Mouse (Mus musculus): ENCODE data around the gene Cyp20a1. TPM values are rescaled to one million over a fixed set of nuclear protein-coding genes. Genes with fewer than 3 reads are reported as not detected.

Gene Cyp20a1
- polyA plus RNA-seq, 1 experiment from 2014 or later = 26.2 TPM

- Histone ChIP-seq H3K27ac (peak within 1 kb of the TSS; percentile 85), H3K27me3 (replicated peaks) (no peaks in the 10 kb centered on the region), H3K9ac (peak within 1 kb of the TSS; percentile 73), H3K4me2 (peak within 1 kb of the TSS; percentile 57), H3K9me3 (no peaks in the 10 kb centered on the region), H3K4me3 (replicated peaks) (peak within 1 kb of the TSS; percentile 71), H3K4me1 (no peaks in the 10 kb centered on the region), H3K36me3 (no peaks in the 10 kb centered on the region)
- WGBS = under 1% methylated on average over 57 of the region's 69 CpGs
- ATAC-seq (ENCODE audit: insufficient read depth, low FRiP score, low read depth) = peak; percentile 91
Observed at GRCm38 (mm10) chr1:60409168-60409828, 66.2 kb downstream of the Cyp20a1 start, which contains the start of gene Abi2. Gene Abi2, plus strand, starts transcription at chr1:60409619.

DNA sequence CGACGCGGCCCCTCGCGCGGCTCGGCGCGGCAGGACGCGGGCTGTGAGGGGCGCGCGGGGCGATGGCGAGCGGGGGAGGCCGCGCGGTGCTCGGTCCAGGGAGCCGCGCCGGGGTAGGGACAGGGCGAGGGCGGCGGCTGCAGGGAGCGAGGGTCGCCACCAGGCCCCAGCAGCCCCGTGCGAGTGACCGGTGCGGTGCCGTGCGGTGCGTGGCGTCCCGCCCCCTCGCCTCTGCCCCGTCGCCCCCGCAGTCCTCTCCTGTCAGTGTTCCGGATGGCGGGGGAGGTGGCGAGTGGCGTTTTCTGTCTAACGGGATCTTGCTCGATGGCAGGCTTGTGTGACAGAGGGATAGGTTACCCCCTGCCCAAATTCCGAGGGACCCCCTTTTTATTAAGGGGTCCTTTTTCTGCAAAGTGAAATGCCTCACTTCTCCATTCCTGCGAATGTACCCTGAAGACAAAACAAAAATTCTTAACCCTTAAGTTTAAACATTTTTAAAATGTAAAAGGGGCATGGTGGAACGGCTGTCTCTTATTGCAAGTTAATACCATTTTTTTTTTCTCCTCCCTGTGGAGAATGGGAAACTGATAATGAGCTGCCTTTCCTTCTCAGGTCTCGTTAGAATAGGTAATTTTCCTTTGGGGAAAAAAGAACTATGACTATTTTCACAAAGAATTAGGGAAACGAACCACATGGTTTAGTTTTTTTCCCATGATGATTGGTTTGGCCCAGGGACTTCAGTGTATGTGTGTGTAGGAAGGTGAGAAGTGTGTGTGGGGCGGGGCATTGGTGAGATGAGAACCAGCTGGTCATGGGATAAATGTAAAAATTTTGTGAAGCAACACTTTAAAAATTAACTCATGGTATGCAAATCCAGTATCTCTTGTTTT lies 67.0 kb downstream of the Cyp20a1 start:
- Histone ChIP-seq H3K4me1 (0 out of 2 replicates have a peak, but pooled peaks cover 2% of the 10 kb centered on the region), H3K9me3 (no peaks in the 10 kb centered on the region), H3K27me3 (replicated peaks) (no peaks in the 10 kb centered on the region), H3K9ac (peak overlapping the region; percentile 73), H3K36me3 (no peaks in the 10 kb centered on the region), H3K27ac (peak overlapping the region; percentile 85), H3K4me2 (peak overlapping the region; percentile 57), H3K4me3 (replicated peaks) (peak overlapping the region; percentile 71)
- peak; percentile 72 for ATAC-seq (ENCODE audit: insufficient read depth, low FRiP score, low read depth)
- under 1% methylated on average over 41 of the region's 54 CpGs for WGBS

- ATAC-seq (ENCODE audit: insufficient read depth, low FRiP score, low read depth) = no peak
- no peaks in the 10 kb centered on the region for H3K36me3 ChIP-seq
- 0 out of 2 replicates have a peak, but pooled peaks cover 2% of the 10 kb centered on the region for H3K4me1 ChIP-seq
- H3K9me3 ChIP-seq = no peaks in the 10 kb centered on the region
- H3K4me2 ChIP-seq = no peak overlapping the region
- no peak overlapping the region for H3K9ac ChIP-seq
- no peak overlapping the region for H3K4me3 ChIP-seq (replicated peaks)
- H3K27me3 ChIP-seq (replicated peaks) = no peaks in the 10 kb centered on the region
- no peak overlapping the region for H3K27ac ChIP-seq
- WGBS = 62% methylated on average over 3 of the region's 3 CpGs
Observed at GRCm38 (mm10) chr1:60416724-60417123, 73.6 kb downstream of the Cyp20a1 start.

GRCm38 (mm10) chr1:60423882-60424281 lies 80.8 kb downstream of the Cyp20a1 start:
- H3K27ac ChIP-seq = no peak overlapping the region
- H3K27me3 ChIP-seq (replicated peaks) = no peaks in the 10 kb centered on the region
- no peaks in the 10 kb centered on the region for H3K36me3 ChIP-seq
- no peaks in the 10 kb centered on the region for H3K4me1 ChIP-seq
- H3K9me3 ChIP-seq = no peaks in the 10 kb centered on the region
- H3K9ac ChIP-seq = no peak overlapping the region
- WGBS = 80% methylated on average over 1 of the region's 1 CpGs
- ATAC-seq (ENCODE audit: insufficient read depth, low FRiP score, low read depth) = no peak
- no peak overlapping the region for H3K4me3 ChIP-seq (replicated peaks)
- no peak overlapping the region for H3K4me2 ChIP-seq

DNA sequence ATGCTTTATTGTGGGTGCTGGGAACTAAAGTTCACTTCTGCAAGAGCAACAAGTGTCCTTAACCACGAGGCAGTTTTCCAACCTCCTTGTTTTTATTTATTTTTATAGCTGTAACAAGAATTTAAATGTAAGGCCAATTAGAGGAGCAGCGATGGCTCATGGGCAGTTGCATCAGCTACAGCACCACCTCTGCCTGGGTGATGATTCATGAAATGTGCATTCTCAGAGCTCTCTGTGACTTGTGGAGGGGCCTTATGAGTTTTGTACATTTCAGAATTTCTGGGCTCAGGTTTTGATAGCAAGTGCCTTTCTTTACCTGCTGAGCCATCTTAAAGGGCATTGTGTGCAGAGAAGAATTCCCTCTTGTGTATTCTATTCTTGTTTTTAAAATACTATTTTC lies 85.2 kb downstream of the Cyp20a1 start:
- no peak overlapping the region for H3K4me3 ChIP-seq (replicated peaks)
- 87% methylated on average over 2 of the region's 2 CpGs for WGBS
- H3K4me2 ChIP-seq = no peak overlapping the region
- H3K27me3 ChIP-seq (replicated peaks) = no peaks in the 10 kb centered on the region
- no peak for ATAC-seq (ENCODE audit: insufficient read depth, low FRiP score, low read depth)
- no peaks in the 10 kb centered on the region for H3K36me3 ChIP-seq
- no peaks in the 10 kb centered on the region for H3K4me1 ChIP-seq
- no peak overlapping the region for H3K27ac ChIP-seq
- H3K9me3 ChIP-seq = no peaks in the 10 kb centered on the region
- no peak overlapping the region for H3K9ac ChIP-seq

DNA sequence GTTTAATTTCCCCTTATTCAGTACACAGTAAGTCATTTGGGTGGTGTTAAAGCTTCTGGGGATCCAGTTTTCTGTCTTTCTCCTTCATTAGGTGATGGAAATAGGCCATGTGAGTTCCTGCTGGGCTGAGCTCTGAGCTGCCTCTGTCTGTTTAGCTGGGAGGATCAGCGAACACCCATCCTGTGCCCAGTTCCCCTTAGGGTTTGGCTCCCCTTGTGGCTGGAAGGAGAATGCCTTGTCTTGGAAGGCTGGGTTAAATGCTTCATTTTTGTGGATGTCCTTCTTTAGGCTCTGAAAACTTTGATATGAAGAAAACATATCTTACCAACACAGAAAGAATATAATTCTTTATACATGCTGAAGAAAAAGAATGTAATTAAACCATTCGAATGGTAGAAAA lies 85.8 kb downstream of the Cyp20a1 start:
- Histone ChIP-seq H3K27me3 (replicated peaks) (no peaks in the 10 kb centered on the region), H3K9ac (no peak overlapping the region), H3K4me1 (no peaks in the 10 kb centered on the region), H3K9me3 (no peaks in the 10 kb centered on the region), H3K36me3 (no peaks in the 10 kb centered on the region), H3K4me2 (no peak overlapping the region), H3K27ac (no peak overlapping the region), H3K4me3 (replicated peaks) (no peak overlapping the region)
- WGBS = 77% methylated on average over 2 of the region's 2 CpGs
- no peak for ATAC-seq (ENCODE audit: insufficient read depth, low FRiP score, low read depth)

GRCm38 (mm10) chr1:60431531-60431930 lies 88.4 kb downstream of the Cyp20a1 start:
- no peaks in the 10 kb centered on the region for H3K27me3 ChIP-seq (replicated peaks)
- no peaks in the 10 kb centered on the region for H3K9me3 ChIP-seq
- H3K4me2 ChIP-seq = no peak overlapping the region
- H3K36me3 ChIP-seq = 0 out of 2 replicates have a peak, but pooled peaks cover 3% of the 10 kb centered on the region
- no peak for ATAC-seq (ENCODE audit: insufficient read depth, low FRiP score, low read depth)
- no peaks in the 10 kb centered on the region for H3K4me1 ChIP-seq
- 87% methylated on average over 5 of the region's 5 CpGs for WGBS
- no peak overlapping the region for H3K27ac ChIP-seq
- H3K9ac ChIP-seq = no peak overlapping the region
- H3K4me3 ChIP-seq (replicated peaks) = no peak overlapping the region

DNA sequence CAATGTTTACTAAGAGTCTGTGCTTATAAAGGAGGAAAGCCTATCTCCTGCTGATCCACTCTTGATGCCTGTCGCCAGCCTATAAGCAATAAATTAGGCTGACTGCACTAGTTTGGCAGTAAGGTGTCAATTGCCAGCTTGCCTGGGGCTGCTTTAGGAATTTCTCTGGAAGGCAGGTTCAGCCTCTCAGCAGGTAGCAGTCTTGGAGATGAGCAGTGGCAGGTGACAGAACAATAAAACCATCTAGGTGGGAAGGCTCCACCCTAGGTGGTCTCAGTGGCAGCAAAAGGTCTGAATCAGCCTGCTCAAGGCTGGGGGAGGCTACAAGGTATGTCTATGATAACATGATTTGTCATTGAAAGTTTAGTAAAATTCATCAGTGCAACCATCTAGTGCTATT lies 89.4 kb downstream of the Cyp20a1 start:
- H3K27me3 ChIP-seq (replicated peaks) = no peaks in the 10 kb centered on the region
- no peaks in the 10 kb centered on the region for H3K4me1 ChIP-seq
- no peak for ATAC-seq (ENCODE audit: insufficient read depth, low FRiP score, low read depth)
- H3K36me3 ChIP-seq = 0 out of 2 replicates have a peak, but pooled peaks cover 3% of the 10 kb centered on the region
- H3K27ac ChIP-seq = no peak overlapping the region
- WGBS = 39% methylated on average over 1 of the region's 1 CpGs
- H3K4me2 ChIP-seq = no peak overlapping the region
- no peaks in the 10 kb centered on the region for H3K9me3 ChIP-seq
- H3K4me3 ChIP-seq (replicated peaks) = no peak overlapping the region
- no peak overlapping the region for H3K9ac ChIP-seq

Other genes starting within 250 kb of the Cyp20a1 start
- gene Carf, start 245.1 kb upstream of the Cyp20a1 start, polyA plus RNA-seq (2015; fragmentation: Nextera tagmentation; extraction: Ambion mirVana) = 5.1 and 6.0 TPM in 2 replicates
- gene Wdr12, start 244.7 kb upstream of the Cyp20a1 start, polyA plus RNA-seq (2015; fragmentation: Nextera tagmentation; extraction: Ambion mirVana) = 45.2 and 47.6 TPM in 2 replicates
- gene Nbeal1, start 162.7 kb upstream of the Cyp20a1 start, polyA plus RNA-seq (2015; fragmentation: Nextera tagmentation; extraction: Ambion mirVana) = 7.8 and 8.4 TPM in 2 replicates
- gene Abi2, start 66.3 kb downstream of the Cyp20a1 start, polyA plus RNA-seq (2015; fragmentation: Nextera tagmentation; extraction: Ambion mirVana) = 17.7 and 18.9 TPM in 2 replicates
- 30.8 and 33.4 TPM in 2 replicates for gene Raph1, start 223.8 kb downstream of the Cyp20a1 start, polyA plus RNA-seq (2015; fragmentation: Nextera tagmentation; extraction: Ambion mirVana)